Mouse (Mus musculus) CH12.LX (cell line): Measurements from ENCODE around the gene Fam214a. TPM values are rescaled to one million over a fixed set of nuclear protein-coding genes. Genes with fewer than 3 reads are reported as not detected.

ENCODE experiments used
- DNase-seq: peaks from one replicate; pipeline ENCODE4 v3.0.0-alpha.2; 2013; ENCODE audit errors: extremely low read depth
- H3K27ac ChIP-seq: 2 replicates; pipeline ENCODE4 v1.5.1; 2012; ENCODE audit warnings: low read depth, mild to moderate bottlenecking, control low read depth, moderate library complexity; ENCODE audit not compliant: insufficient read depth
- H3K27me3 ChIP-seq: replicated peaks from 2 replicates; pipeline ENCODE3; 2012; ENCODE audit warnings: inconsistent platforms
- H3K36me3 ChIP-seq, 2 experiments: replicated peaks in 1 of 2; 2 replicates each; pipeline versions ENCODE3 to v1.6.1; 2012; ENCODE audit warnings: inconsistent platforms in 1 of 2, low read length in 1 of 2, mild to moderate bottlenecking in 1 of 2, mixed read lengths in 1 of 2, moderate library complexity in 1 of 2; ENCODE audit not compliant: control insufficient read depth in 1 of 2, insufficient read depth in 1 of 2
- H3K4me1 ChIP-seq, 2 experiments: 2 replicates each; pipeline ENCODE4 v1.6.1; 2012; ENCODE audit warnings: inconsistent platforms in 1 of 2, moderate library complexity in 1 of 2; ENCODE audit not compliant: insufficient read depth in 2 of 2, control insufficient read depth in 1 of 2
- H3K4me2 ChIP-seq: 2 replicates; pipeline ENCODE4 v1.6.1; 2012; ENCODE audit warnings: low read depth, mild to moderate bottlenecking, control low read depth; ENCODE audit not compliant: poor library complexity, insufficient read depth, severe bottlenecking
- H3K4me3 ChIP-seq, 3 experiments: fragments of 150-350 bp in 1 of 3; sonication (generic) in 1 of 3; replicated peaks in 1 of 3; 2 replicates each; pipeline versions ENCODE3 to v1.5.1; 2011 to 2012; ENCODE audit warnings: low read depth in 2 of 3, low read length in 2 of 3, mild to moderate bottlenecking in 2 of 3, moderate library complexity in 2 of 3, control low read depth in 1 of 3, improper control_type of control experiment in 1 of 3, inconsistent platforms in 1 of 3, mixed read lengths in 1 of 3; ENCODE audit not compliant: poor library complexity in 1 of 3
- H3K79me2 ChIP-seq: replicated peaks from 2 replicates; pipeline ENCODE4 v1.6.1; 2012; ENCODE audit warnings: mild to moderate bottlenecking, moderate library complexity; ENCODE audit not compliant: control insufficient read depth, poor library complexity, insufficient read depth, severe bottlenecking; ENCODE audit errors: extremely low read depth
- H3K9ac ChIP-seq: 2 replicates; pipeline ENCODE4 v1.6.1; 2012; ENCODE audit warnings: low read depth, mild to moderate bottlenecking, control low read depth, moderate library complexity; ENCODE audit not compliant: insufficient read depth
- H3K9me3 ChIP-seq: replicated peaks from 2 replicates; pipeline ENCODE3; 2012; ENCODE audit warnings: low read length, inconsistent platforms, mixed read lengths
- CHD2 ChIP-seq: IDR thresholded peaks from 2 replicates; pipeline ENCODE4 v1.6.1; 2011; ENCODE audit warnings: low read length, improper control_type of control experiment
- CTCF ChIP-seq, 2 experiments: IDR thresholded peaks in 1 of 2; conservative IDR thresholded peaks in 1 of 2; 2 replicates each; pipeline ENCODE4 v1.5.1; 2011 to 2012; ENCODE audit warnings: low read depth in 2 of 2, low read length in 2 of 2, improper control_type of control experiment in 1 of 2, inconsistent platforms in 1 of 2, mild to moderate bottlenecking in 1 of 2, moderate library complexity in 1 of 2
- JUN ChIP-seq: IDR thresholded peaks from 2 replicates; pipeline ENCODE4 v1.6.1; 2011; ENCODE audit warnings: low read depth, mild to moderate bottlenecking, low read length, improper control_type of control experiment, moderate library complexity; ENCODE audit not compliant: insufficient read depth
- JUND ChIP-seq: conservative IDR thresholded peaks from 2 replicates; pipeline ENCODE4 v1.6.1; 2011; ENCODE audit warnings: low read depth, low read length, improper control_type of control experiment
- MAFK ChIP-seq: IDR thresholded peaks from 2 replicates; pipeline ENCODE4 v1.6.1; 2011; ENCODE audit warnings: low read length, improper control_type of control experiment; ENCODE audit not compliant: insufficient replicate concordance
- MAX ChIP-seq: IDR thresholded peaks from 2 replicates; pipeline ENCODE4 v1.6.1; 2011; ENCODE audit warnings: low read length, improper control_type of control experiment
- MAZ ChIP-seq: IDR thresholded peaks from 2 replicates; pipeline ENCODE4 v1.6.1; 2012; ENCODE audit warnings: low read depth, mild to moderate bottlenecking, inconsistent platforms, low read length, improper control_type of control experiment, moderate library complexity
- MXI1 ChIP-seq: IDR thresholded peaks from 2 replicates; pipeline ENCODE4 v1.6.1; 2011; ENCODE audit warnings: mild to moderate bottlenecking, low read depth, low read length, improper control_type of control experiment
- NRF1 ChIP-seq: IDR thresholded peaks from 2 replicates; pipeline ENCODE4 v1.6.1; 2014; ENCODE audit warnings: low read depth, mild to moderate bottlenecking, inconsistent platforms, low read length, improper control_type of control experiment, moderate library complexity
- PAX5 ChIP-seq: IDR thresholded peaks from 2 replicates; pipeline ENCODE4 v1.6.1; 2012; ENCODE audit warnings: low read length, inconsistent platforms, mixed read lengths
- RCOR1 ChIP-seq: conservative IDR thresholded peaks from 2 replicates; pipeline ENCODE4 v1.6.1; 2012; ENCODE audit warnings: low read depth, mild to moderate bottlenecking, inconsistent platforms, low read length, improper control_type of control experiment
- SIN3A ChIP-seq: IDR thresholded peaks from 2 replicates; pipeline ENCODE4 v1.6.1; 2012; ENCODE audit warnings: low read length, improper control_type of control experiment, inconsistent platforms
- TCF12 ChIP-seq: IDR thresholded peaks from 2 replicates; pipeline ENCODE4 v1.6.1; 2014; ENCODE audit warnings: low read depth, mild to moderate bottlenecking, inconsistent platforms, low read length, improper control_type of control experiment
- USF1 ChIP-seq: IDR thresholded peaks from 2 replicates; pipeline ENCODE4 v1.6.1; 2014; ENCODE audit warnings: low read depth, mild to moderate bottlenecking, inconsistent platforms, low read length, improper control_type of control experiment
- USF2 ChIP-seq: conservative IDR thresholded peaks from 2 replicates; pipeline ENCODE4 v1.6.1; 2011; ENCODE audit warnings: low read depth, low read length, improper control_type of control experiment
- dilution Hi-C: fragments of 300-500 bp; cut with MboI; formaldehyde crosslinking; loops from 2 replicates; pipeline ENCODE4 v1.14.3; 2020; ENCODE audit warnings: low sequenced_read_pairs; ENCODE audit not compliant: extremely low pct_unique_long_range_greater_than_20kb, extremely low pct_ligation_motif_present
- in situ Hi-C: fragments of 300-500 bp; cut with MboI; formaldehyde crosslinking; loops from 3 replicates; pipeline ENCODE4 v1.14.3; 2019; ENCODE audit warnings: low sequenced_read_pairs, low pct_ligation_motif_present, low pct_unique_long_range_greater_than_20kb, mixed read lengths
- polyA plus RNA-seq: library from polyadenylated mRNA; unstranded; fragments of >175 nt; gene quantifications from 2 replicates; pipeline ENCODE4 v1.2.1, GENCODE M21; 2012; ENCODE audit warnings: low read depth; ENCODE audit not compliant: insufficient read length
- total RNA-seq, 2 experiments: library from RNA; depleted of rRNA; stranded (reverse); fragments of 300-350 nt in 1 of 2; fragments of >200 nt in 1 of 2; gene quantifications; 2 replicates each; pipeline ENCODE4 v1.2.3; 2012 to 2014

Fam214a gene
- total and polyA plus RNA-seq, 3 experiments = 6.2 to 8.6 (median 7.0) TPM

DNA sequence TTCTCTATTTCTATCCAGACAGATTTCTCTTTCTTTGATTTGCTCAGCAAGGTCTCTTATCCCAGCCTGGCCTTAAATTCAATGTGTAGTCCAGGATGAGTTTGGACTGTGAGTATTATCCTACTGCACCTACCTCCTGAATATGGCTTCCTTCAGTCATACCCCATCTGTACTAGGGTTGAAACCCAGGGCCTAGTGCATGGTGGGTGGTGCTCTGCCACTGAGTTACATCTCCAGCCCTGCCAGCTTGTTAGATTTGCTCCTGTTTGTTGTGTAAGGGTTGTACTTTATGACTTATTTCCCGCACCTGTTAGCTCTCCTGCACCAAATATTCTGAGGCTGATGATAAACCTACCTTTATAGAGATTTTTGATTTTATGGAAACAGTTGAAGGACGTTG is 90.5 kb downstream of the Fam214a start:
- H3K36me3 ChIP-seq = peaks cover 26 to 62% of the 10 kb centered on the region in 2 experiments
- in situ Hi-C loops (no loop called here), dilution Hi-C loops (no loop called here)
- no peak for TF ChIP-seq PAX5
- TF ChIP-seq SIN3A = no peak
- TF ChIP-seq CTCF (conservative IDR thresholded peaks at IDR 0.05 in 1 of 2, IDR thresholded peaks at IDR 0.05 in 1 of 2; ENCODE audit: low read depth in 2 of 2, low read length in 2 of 2) = no peak
- TF ChIP-seq MAFK = no peak
- TF ChIP-seq JUN = no peak
- TF ChIP-seq USF1 = no peak
- no peak for TF ChIP-seq MAZ
- TF ChIP-seq MXI1 = no peak
- no peak for TF ChIP-seq NRF1
- no peak for TF ChIP-seq USF2
- no peak for TF ChIP-seq CHD2
- TF ChIP-seq JUND = no peak
- H3K9ac ChIP-seq = no peak overlapping the region
- DNase-seq = no peak
- H3K27ac ChIP-seq = no peak overlapping the region
- H3K4me1 ChIP-seq = peaks cover 8 to 65% of the 10 kb centered on the region in 2 experiments
- no peak overlapping the region for H3K4me3 ChIP-seq
- H3K79me2 ChIP-seq = peaks cover 80% of the 10 kb centered on the region
- H3K9me3 ChIP-seq = no peaks in the 10 kb centered on the region
- no peaks in the 10 kb centered on the region for H3K27me3 ChIP-seq
- no peak overlapping the region for H3K4me2 ChIP-seq

DNA sequence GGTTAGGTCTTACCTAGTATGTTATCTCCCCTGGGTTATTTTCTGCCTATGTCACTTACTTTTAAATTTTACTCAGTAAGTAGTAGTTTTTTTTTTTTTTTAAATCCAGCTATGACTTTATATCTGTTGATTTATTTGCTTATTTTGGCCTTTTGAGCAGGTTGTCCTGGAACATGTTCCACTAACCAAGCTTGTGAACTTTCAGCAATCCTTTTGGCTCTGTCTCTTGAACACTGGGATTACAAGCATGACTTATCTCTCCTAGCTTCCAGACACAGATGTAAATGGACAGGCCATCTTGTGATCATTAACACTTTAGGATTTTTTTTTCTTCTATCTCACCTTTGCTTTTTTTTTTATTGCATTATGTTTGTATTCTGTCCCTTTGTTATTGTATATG is 94.4 kb downstream of the Fam214a start:
- Histone ChIP-seq H3K27ac (no peak overlapping the region), H3K4me2 (no peak overlapping the region), H3K9me3 (no peaks in the 10 kb centered on the region), H3K36me3 (peaks cover 26 to 66% of the 10 kb centered on the region in 2 experiments), H3K9ac (no peak overlapping the region), H3K4me3 (no peak overlapping the region), H3K4me1 (peaks cover 8 to 60% of the 10 kb centered on the region in 2 experiments; a peak in 3 of 4 replicates), H3K27me3 (no peaks in the 10 kb centered on the region), H3K79me2 (peaks cover 76% of the 10 kb centered on the region)
- dilution Hi-C loops = no loop called here
- no peak for DNase-seq
- in situ Hi-C loops = no loop called here
- TF ChIP-seq TCF12 (no peak), CTCF (conservative IDR thresholded peaks at IDR 0.05 in 1 of 2, IDR thresholded peaks at IDR 0.05 in 1 of 2; ENCODE audit: low read depth in 2 of 2, low read length in 2 of 2) (no peak), RCOR1 (no peak), MAZ (no peak), NRF1 (no peak), JUN (no peak), USF1 (no peak), MAX (no peak), USF2 (no peak)
